ENCODE assay signal across 20 mouse cellular contexts in genomic region chr17:37308483-37308882, GRCm38 (mm10). TPM values are rescaled to one million over a fixed set of nuclear protein-coding genes. Genes with fewer than 3 reads are reported as not detected.
A peak's percentile ranks its signal among the peaks of the same experiment; 100 is the strongest.
DNase-seq lines count a peak whose midpoint lies in the region; ATAC-seq lines count a peak whose summit lies in the region.
"Had no signal": no experiment of that assay in that cellular context is flagged by ENCODE, and none has a peak within 500 bp of the region (broad histone marks: within the 10 kb centered on the region; RNA-seq: fewer than 3 reads in every experiment).

No protein-coding gene starts in this region.

- no peaks in the 10 kb centered on the region for H3K27me3 ChIP-seq in kidney, embryonic 14.5 days (ENCODE audit: control insufficient read depth, insufficient read depth, low read length)
- no peaks in the 10 kb centered on the region for H3K27me3 ChIP-seq in limb, embryonic 10.5 days (ENCODE audit: low read depth, poor library complexity, severe bottlenecking)
- H3K27me3 ChIP-seq: heart, embryonic 13.5 days; hindbrain, embryonic 15.5 days; limb, embryonic 15.5 days had no signal

- no peaks in the 10 kb centered on the region for H3K36me3 ChIP-seq in kidney, embryonic 14.5 days (ENCODE audit: control insufficient read depth, insufficient read depth, low read length)
- no peaks in the 10 kb centered on the region for H3K36me3 ChIP-seq in limb, embryonic 10.5 days
- H3K36me3 ChIP-seq: heart, embryonic 13.5 days; hindbrain, embryonic 15.5 days; limb, embryonic 15.5 days had no signal

- H3K27ac ChIP-seq in kidney, embryonic 14.5 days (ENCODE audit: low read depth, low read length): no peak overlapping the region
- H3K27ac ChIP-seq in limb, embryonic 10.5 days: no peak overlapping the region
- H3K27ac ChIP-seq: heart, embryonic 13.5 days; hindbrain, embryonic 15.5 days; limb, embryonic 15.5 days had no signal

- 45% methylated on average over 4 of the region's 4 CpGs for WGBS in kidney, embryonic 14.5 days
- 46% methylated on average over 4 of the region's 4 CpGs for WGBS in limb, embryonic 10.5 days

- no peak for ATAC-seq in kidney, embryonic 14.5 days (ENCODE audit: low FRiP score, low TSS enrichment)
- ATAC-seq in inflammation-experienced regulatory T-cells, adult 6 months: no peak

- H3K9me3 ChIP-seq in kidney, embryonic 14.5 days (ENCODE audit: control insufficient read depth, low read length): no peaks in the 10 kb centered on the region
- no peaks in the 10 kb centered on the region for H3K9me3 ChIP-seq in limb, embryonic 10.5 days (replicated peaks)
- H3K9me3 ChIP-seq: heart, embryonic 13.5 days; hindbrain, embryonic 15.5 days; limb, embryonic 15.5 days had no signal

- DNase-seq in cerebellum, postnatal 10 days: peak; percentile 1 to 4
- DNase-seq in cerebellum, adult 9-10 months: no peak
- peak; percentile 17 for DNase-seq in kidney, adult 9 months
- DNase-seq in right cerebral cortex, adult 2 months (ENCODE audit: low spot score in 2 of 2): peak; percentile 4 to 19
- DNase-seq in right cerebral cortex, adult 18-20 months: no peak
- no peak for DNase-seq in limb, embryonic 10.5 days (ENCODE audit: low spot score)
- DNase-seq: B cell, adult 2 months; cerebellum, postnatal 36 days; gastrocnemius, postnatal 25 days; kidney, postnatal 14 days; lung, embryonic 14.5 days; thymus, postnatal 4 days had no signal

- H3K4me1 ChIP-seq in kidney, embryonic 14.5 days (ENCODE audit: control insufficient read depth, insufficient read depth, low read length): no peaks in the 10 kb centered on the region
- no peaks in the 10 kb centered on the region for H3K4me1 ChIP-seq in limb, embryonic 10.5 days
- H3K4me1 ChIP-seq: heart, embryonic 13.5 days; hindbrain, embryonic 15.5 days; limb, embryonic 15.5 days had no signal

- no peak overlapping the region for H3K4me2 ChIP-seq in kidney, embryonic 14.5 days (replicated peaks; ENCODE audit: low read depth, low read length)
- H3K4me2 ChIP-seq: heart, embryonic 13.5 days; hindbrain, embryonic 15.5 days; limb, embryonic 15.5 days; lung, embryonic 14.5 days had no signal

- H3K9ac ChIP-seq in kidney, embryonic 14.5 days (ENCODE audit: low read depth, low read length): no peak overlapping the region
- H3K9ac ChIP-seq: heart, embryonic 13.5 days; hindbrain, embryonic 15.5 days; limb, embryonic 15.5 days; lung, embryonic 14.5 days had no signal

- H3K4me3 ChIP-seq in kidney, embryonic 14.5 days (ENCODE audit: low read length): no peak overlapping the region
- H3K4me3 ChIP-seq in limb, embryonic 10.5 days: no peak overlapping the region
- H3K4me3 ChIP-seq: heart, embryonic 13.5 days; hindbrain, embryonic 15.5 days; limb, embryonic 15.5 days had no signal

RNA-seq across cellular contexts. Expression of gene Olfr101, which starts 4.4 kb away (rescaled TPM):
- polyA plus RNA-seq in kidney, embryonic 14.5 days (2014; fragmentation: Nextera tagmentation; extraction: Ambion mirVana): not detected in 2 replicates
- polyA plus RNA-seq in limb, embryonic 10.5 days (2016; fragmentation: Nextera tagmentation; extraction: Ambion mirVana): not detected in 2 replicates
- under 1 TPM in 2 of 3 experiments, not detected in 1; 0.13 to 0.45 TPM for polyA plus RNA-seq in inflammation-experienced regulatory T-cells, adult 6 months (2017; shearing (Covaris generic))
- polyA plus RNA-seq: frontal cortex, adult 2 months; heart, embryonic 13.5 days; hindbrain, embryonic 15.5 days; limb, embryonic 15.5 days; lung, embryonic 14.5 days; neural tube, embryonic 14.5 days; testis, adult 2 months had no signal

RNA-seq across cellular contexts. Expression of gene Olfr102, which starts 8.4 kb away (rescaled TPM):
- not detected in 2 replicates for polyA plus RNA-seq in kidney, embryonic 14.5 days (2014; fragmentation: Nextera tagmentation; extraction: Ambion mirVana)
- polyA plus RNA-seq in limb, embryonic 10.5 days (2016; fragmentation: Nextera tagmentation; extraction: Ambion mirVana): not detected in 2 replicates
- polyA plus RNA-seq in inflammation-experienced regulatory T-cells, adult 6 months (2017; shearing (Covaris generic)): under 1 TPM in 2 of 3 experiments, not detected in 1; 0.13 to 0.20 TPM
- polyA plus RNA-seq: heart, embryonic 13.5 days; hindbrain, embryonic 15.5 days; limb, embryonic 15.5 days; lung, embryonic 14.5 days; neural tube, embryonic 14.5 days had no signal

RNA-seq across cellular contexts. Expression of gene Olfr99, which starts 25.2 kb away (rescaled TPM):
- not detected in 2 replicates for polyA plus RNA-seq in kidney, embryonic 14.5 days (2014; fragmentation: Nextera tagmentation; extraction: Ambion mirVana)
- polyA plus RNA-seq in limb, embryonic 10.5 days (2016; fragmentation: Nextera tagmentation; extraction: Ambion mirVana): not detected in 2 replicates
- 1 to 10 TPM; 2.7 to 7.2 (median 5.0) TPM for polyA plus RNA-seq in inflammation-experienced regulatory T-cells, adult 6 months (2017; shearing (Covaris generic))
- polyA plus RNA-seq: frontal cortex, adult 2 months; heart, embryonic 13.5 days; hindbrain, embryonic 15.5 days; limb, embryonic 15.5 days; lung, embryonic 14.5 days; neural tube, embryonic 14.5 days; testis, adult 2 months had no signal

RNA-seq across cellular contexts. Expression of gene Olfr103, which starts 31.0 kb away (rescaled TPM):
- not detected in 2 replicates for polyA plus RNA-seq in kidney, embryonic 14.5 days (2014; fragmentation: Nextera tagmentation; extraction: Ambion mirVana)
- polyA plus RNA-seq in limb, embryonic 10.5 days (2016; fragmentation: Nextera tagmentation; extraction: Ambion mirVana): not detected in 2 replicates
- polyA plus RNA-seq in inflammation-experienced regulatory T-cells, adult 6 months (2017; shearing (Covaris generic)): not detected
- polyA plus RNA-seq: frontal cortex, adult 2 months; heart, embryonic 13.5 days; hindbrain, embryonic 15.5 days; limb, embryonic 15.5 days; lung, embryonic 14.5 days; neural tube, embryonic 14.5 days; testis, adult 2 months had no signal

RNA-seq across cellular contexts. Expression of gene H2-M3, which starts 38.5 kb away (rescaled TPM):
- polyA plus RNA-seq in kidney, embryonic 14.5 days (2014; fragmentation: Nextera tagmentation; extraction: Ambion mirVana): 1.1 and 1.3 TPM in 2 replicates
- 0.64 and 0.74 TPM in 2 replicates for polyA plus RNA-seq in limb, embryonic 10.5 days (2016; fragmentation: Nextera tagmentation; extraction: Ambion mirVana)
- 100 to 1,000 TPM; 125 to 156 (median 125) TPM for polyA plus RNA-seq in inflammation-experienced regulatory T-cells, adult 6 months (2017; shearing (Covaris generic))

Comparison
In these comparisons a context has a peak if more than half of its experiments do, and no peak if none do; other contexts are left out.
1. DNase-seq: peak in cerebellum, postnatal 10 days (2 of 2), kidney, adult 9 months (single experiment) and right cerebral cortex, adult 2 months (2 of 2); none in cerebellum, adult 9-10 months (single experiment), right cerebral cortex, adult 18-20 months (single experiment) and limb, embryonic 10.5 days (single experiment).